In the genomic region with DNA sequence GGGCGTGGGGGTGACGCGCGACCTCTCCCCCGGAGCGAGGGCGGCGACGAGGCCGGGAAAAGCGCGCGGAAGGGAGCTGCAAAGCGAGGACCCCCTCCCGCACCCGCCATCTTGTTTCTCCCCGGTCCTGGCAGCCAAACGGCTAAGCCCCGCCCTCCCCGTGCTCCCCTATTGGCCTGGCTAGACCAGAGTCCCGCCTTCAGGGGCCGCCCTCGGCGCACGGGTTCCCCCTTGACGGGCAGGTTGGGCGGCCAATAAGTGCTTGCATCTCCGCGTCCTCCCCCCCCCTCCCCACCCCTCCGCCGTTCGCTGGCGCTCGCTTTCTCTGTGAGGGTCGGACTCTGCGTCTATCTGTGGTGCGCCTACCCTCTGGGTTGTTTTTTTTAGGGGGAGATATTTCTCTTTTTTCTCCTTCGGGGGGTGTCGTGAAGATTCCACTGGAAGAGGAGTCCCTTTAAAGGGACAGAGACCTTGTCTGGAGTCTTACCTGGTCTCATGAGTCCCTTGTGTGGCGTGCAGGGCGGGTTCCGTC, we compare ENCODE assay signal across 8 mouse cellular contexts. TPM values are rescaled to one million over a fixed set of nuclear protein-coding genes. Genes with fewer than 3 reads are reported as not detected.
DNase-seq lines count a peak whose midpoint lies in the region; ATAC-seq and TF ChIP-seq lines count a peak whose summit lies in the region.

No protein-coding gene starts in this region.

- H3K79me2 ChIP-seq in MEL (ENCODE audit: control insufficient read depth, insufficient read depth, low read length, poor library complexity) = peaks cover 11% of the 10 kb centered on the region

- ATAC-seq in forebrain, embryonic 16.5 days = peak; percentile 98
- peak; percentile 99 for ATAC-seq in neural tube, embryonic 15.5 days (ENCODE audit: low FRiP score)

- no peak for TF ChIP-seq RAD21 in MEL (IDR thresholded peaks at IDR 0.05; ENCODE audit: low read depth, low read length)

- intact Hi-C loops in heart, postnatal 36 days (cut with DNase I) = loop anchor here (2.0 kb wide), 1 partner anchor 39 kb away; no protein-coding TSS in a partner anchor

- H3K4me3 ChIP-seq in MEL (ENCODE audit: control insufficient read depth in 1 of 2, insufficient read depth in 1 of 2, low read depth in 2 of 2, low read length in 2 of 2) = peak overlapping the region; percentile 91 to 93
- H3K4me3 ChIP-seq in forebrain, embryonic 16.5 days (replicated peaks; ENCODE audit: low read length) = peak overlapping the region; percentile 72
- H3K4me3 ChIP-seq in layer of hippocampus, adult 2 months = peak overlapping the region; percentile 80
- peak overlapping the region; percentile 75 for H3K4me3 ChIP-seq in lung, adult 2 months (replicated peaks; ENCODE audit: extremely low read depth, low read depth, low read length)
- peak overlapping the region; percentile 75 for H3K4me3 ChIP-seq in neural tube, embryonic 15.5 days (replicated peaks)

- H3K4me2 ChIP-seq in forebrain, embryonic 16.5 days (ENCODE audit: low read length) = peak overlapping the region; percentile 91
- H3K4me2 ChIP-seq in neural tube, embryonic 15.5 days = peak overlapping the region; percentile 98

- TF ChIP-seq EP300 in MEL (IDR thresholded peaks at IDR 0.05; ENCODE audit: low read depth in 1 of 2, low read length in 2 of 2) = no peak

- no peaks in the 10 kb centered on the region for H3K27me3 ChIP-seq in MEL (ENCODE audit: control insufficient read depth in 1 of 2, insufficient read depth in 2 of 2, low read length in 2 of 2)
- H3K27me3 ChIP-seq in forebrain, embryonic 16.5 days (replicated peaks; ENCODE audit: control insufficient read depth, insufficient read depth, low read length) = no peaks in the 10 kb centered on the region
- H3K27me3 ChIP-seq in neural tube, embryonic 15.5 days (replicated peaks) = no peaks in the 10 kb centered on the region

- peak overlapping the region; percentile 92 for H3K9ac ChIP-seq in MEL (ENCODE audit: control insufficient read depth, low read depth, low read length, poor library complexity, severe bottlenecking)
- peak overlapping the region; percentile 96 for H3K9ac ChIP-seq in forebrain, embryonic 16.5 days (replicated peaks; ENCODE audit: low read depth, low read length)
- H3K9ac ChIP-seq in neural tube, embryonic 15.5 days (replicated peaks) = peak overlapping the region; percentile 96

- DNase-seq in MEL (ENCODE audit: low read depth, low spot score) = peak; percentile 98
- DNase-seq in cerebellum, adult 18-20 months = peak; percentile 99
- DNase-seq in heart, postnatal 36 days = peak; percentile 98 to 99
- peak; percentile 98 for DNase-seq in layer of hippocampus, adult 2 months (ENCODE audit: low spot score in 2 of 2)
- peak; percentile 98 for DNase-seq in lung, adult 2 months
- peak; percentile 100 for DNase-seq in testis, postnatal 10 days (ENCODE audit: low spot score)

- peaks cover 25 to 30% of the 10 kb centered on the region in 2 experiments for H3K4me1 ChIP-seq in MEL (ENCODE audit: control insufficient read depth in 1 of 2, insufficient read depth in 2 of 2, low read length in 2 of 2)
- H3K4me1 ChIP-seq in forebrain, embryonic 16.5 days (replicated peaks; ENCODE audit: control insufficient read depth, insufficient read depth, low read length) = peaks cover 26% of the 10 kb centered on the region
- peaks cover 7% of the 10 kb centered on the region for H3K4me1 ChIP-seq in lung, adult 2 months (ENCODE audit: control insufficient read depth, insufficient read depth, low read length)
- peaks cover 32% of the 10 kb centered on the region for H3K4me1 ChIP-seq in neural tube, embryonic 15.5 days

- H3K27ac ChIP-seq in MEL (ENCODE audit: control insufficient read depth, low read depth, low read length) = peak overlapping the region; percentile 58
- H3K27ac ChIP-seq in forebrain, embryonic 16.5 days (ENCODE audit: low read length) = peak overlapping the region; percentile 99
- peak overlapping the region; percentile 98 for H3K27ac ChIP-seq in layer of hippocampus, adult 2 months
- peak overlapping the region; percentile 99 for H3K27ac ChIP-seq in neural tube, embryonic 15.5 days (replicated peaks)

- 0% methylated on average over 41 of the region's 42 CpGs for WGBS in forebrain, embryonic 16.5 days
- WGBS in lung, adult 2 months = under 1% methylated on average over 41 of the region's 42 CpGs
- under 1% methylated on average over 33 of the region's 42 CpGs for WGBS in neural tube, embryonic 15.5 days

- TF ChIP-seq CTCF in MEL (IDR thresholded peaks at IDR 0.05 in 2 of 3, conservative IDR thresholded peaks at IDR 0.05 in 1 of 3; ENCODE audit: control insufficient read depth in 1 of 3, insufficient read depth in 1 of 3, low read depth in 2 of 3, low read length in 3 of 3, poor library complexity in 1 of 3, severe bottlenecking in 1 of 3) = no peak
- TF ChIP-seq CTCF in layer of hippocampus, adult 2 months (conservative IDR thresholded peaks at IDR 0.05) = no peak
- no peak for TF ChIP-seq CTCF in lung, adult 2 months (IDR thresholded peaks at IDR 0.05; ENCODE audit: insufficient read depth, low read length)

- peaks cover 0 to 46% of the 10 kb centered on the region in 2 experiments; a peak in 2 of 4 replicates for H3K36me3 ChIP-seq in MEL (ENCODE audit: control insufficient read depth in 1 of 2, insufficient read depth in 2 of 2, low read length in 2 of 2)
- H3K36me3 ChIP-seq in forebrain, embryonic 16.5 days (ENCODE audit: control insufficient read depth, insufficient read depth) = peaks cover 5% of the 10 kb centered on the region; the same call in 1 of the 2 replicates
- peaks cover 6% of the 10 kb centered on the region for H3K36me3 ChIP-seq in neural tube, embryonic 15.5 days

- H3K9me3 ChIP-seq in MEL (replicated peaks; ENCODE audit: insufficient read depth, low read length) = no peaks in the 10 kb centered on the region
- no peaks in the 10 kb centered on the region for H3K9me3 ChIP-seq in forebrain, embryonic 16.5 days (ENCODE audit: control insufficient read depth, low read length)
- no peaks in the 10 kb centered on the region for H3K9me3 ChIP-seq in neural tube, embryonic 15.5 days (replicated peaks)

- peak; percentile 55 to 84; a peak in 3 of 4 replicates for TF ChIP-seq POLR2A in MEL (IDR thresholded peaks at IDR 0.05; ENCODE audit: control insufficient read depth in 1 of 2, insufficient read depth in 1 of 2, low read depth in 1 of 2, low read length in 2 of 2, poor library complexity in 1 of 2)
- peak; percentile 98 for TF ChIP-seq POLR2A in lung, adult 2 months (IDR thresholded peaks at IDR 0.05; ENCODE audit: borderline replicate concordance, extremely low read depth, low read depth, low read length)

TF ChIP-seq in MEL, 35 proteins besides CTCF, POLR2A, EP300 and RAD21 (continues in another document):
- TF ChIP-seq ZC3H11A (IDR thresholded peaks at IDR 0.05; ENCODE audit: low read depth, low read length) (no peak), MEF2A (IDR thresholded peaks at IDR 0.05; ENCODE audit: extremely low read depth, insufficient replicate concordance, low read depth, low read length, poor library complexity, severe bottlenecking) (no peak), ETS1 (IDR thresholded peaks at IDR 0.05; ENCODE audit: low read depth, low read length) (no peak), GABPA (IDR thresholded peaks at IDR 0.05; ENCODE audit: low read depth, low read length) (no peak), TCF12 (IDR thresholded peaks at IDR 0.05; ENCODE audit: low read depth, low read length) (no peak; the same call in 1 of the 2 replicates), ZKSCAN1 (IDR thresholded peaks at IDR 0.05; ENCODE audit: low read depth, low read length) (no peak), TAL1 (IDR thresholded peaks at IDR 0.05; ENCODE audit: low read length) (no peak), CHD2 (IDR thresholded peaks at IDR 0.05; ENCODE audit: low read length) (peak; percentile 25; the same call in 1 of the 2 replicates), JUND (IDR thresholded peaks at IDR 0.05; ENCODE audit: low read depth, low read length) (no peak), MAFK (IDR thresholded peaks at IDR 0.05; ENCODE audit: borderline replicate concordance, low read depth, low read length) (no peak), MXI1 (IDR thresholded peaks at IDR 0.05; ENCODE audit: low read depth, low read length) (peak; percentile 69), BHLHE40 (IDR thresholded peaks at IDR 0.05; ENCODE audit: borderline replicate concordance, low read depth, low read length) (0 out of 2 replicates have a peak, but pooled peaks have one; percentile 14), POLR2AphosphoS2 (IDR thresholded peaks at IDR 0.05; ENCODE audit: low read length) (peak; percentile 90)

RNA-seq across cellular contexts. Expression of a gene that starts 0.7 kb away (rescaled TPM):
- 1.7 and 2.5 TPM in 2 replicates for total RNA-seq in MEL (2012; rRNA removed)
- 10 to 100 TPM in 1 of 2 experiments, not detected in 1; 23.7 TPM for polyA plus RNA-seq in MEL (2012; ENCODE audit: insufficient read depth in 1 of 2, insufficient read length in 2 of 2, low read depth in 1 of 2, low replicate concordance in 2 of 2, missing spikeins in 1 of 2)
- 7.1 and 8.5 TPM in 2 replicates for polyA plus RNA-seq in forebrain, embryonic 16.5 days (2015; fragmentation: Nextera tagmentation; extraction: Ambion mirVana)
- total RNA-seq in heart, postnatal 36 days (2021) = 10 to 100 TPM; 15.9 to 17.3 TPM
- 10 to 100 TPM; 43.4 to 44.8 TPM for total RNA-seq in layer of hippocampus, adult 2 months (2021)
- 24.7 and 26.3 TPM in 2 replicates for polyA plus RNA-seq in lung, adult 2 months (2012; rRNA removed)
- 7.0 and 10.9 TPM in 2 replicates for polyA plus RNA-seq in neural tube, embryonic 15.5 days (2015; fragmentation: Nextera tagmentation; extraction: Ambion mirVana)

RNA-seq across cellular contexts. Expression of a gene that starts 32.4 kb away (rescaled TPM):
- total RNA-seq in MEL (2012; rRNA removed) = 0.04 TPM in 1 of 2 replicates, not detected in the other
- 1 to 10 TPM in 1 of 2 experiments, not detected in 1; 1.4 TPM for polyA plus RNA-seq in MEL (2012; ENCODE audit: insufficient read depth in 1 of 2, insufficient read length in 2 of 2, low read depth in 1 of 2, low replicate concordance in 2 of 2, missing spikeins in 1 of 2)
- polyA plus RNA-seq in forebrain, embryonic 16.5 days (2015; fragmentation: Nextera tagmentation; extraction: Ambion mirVana) = 0.47 and 1.1 TPM in 2 replicates
- total RNA-seq in heart, postnatal 36 days (2021) = under 1 TPM in 1 of 2 experiments, not detected in 1; 0.19 TPM
- under 1 TPM; 0.59 to 0.66 TPM for total RNA-seq in layer of hippocampus, adult 2 months (2021)
- polyA plus RNA-seq in lung, adult 2 months (2012; rRNA removed) = 13.8 and 19.4 TPM in 2 replicates
- 1.2 and 13.6 TPM in 2 replicates for polyA plus RNA-seq in neural tube, embryonic 15.5 days (2015; fragmentation: Nextera tagmentation; extraction: Ambion mirVana)

RNA-seq across cellular contexts. Expression of a gene that starts 56.7 kb away (rescaled TPM):
- 0.08 TPM in 1 of 2 replicates, not detected in the other for total RNA-seq in MEL (2012; rRNA removed)
- under 1 TPM in 1 of 2 experiments, not detected in 1; 0.38 TPM for polyA plus RNA-seq in MEL (2012; ENCODE audit: insufficient read depth in 1 of 2, insufficient read length in 2 of 2, low read depth in 1 of 2, low replicate concordance in 2 of 2, missing spikeins in 1 of 2)
- polyA plus RNA-seq in forebrain, embryonic 16.5 days (2015; fragmentation: Nextera tagmentation; extraction: Ambion mirVana) = not detected in 2 replicates
- total RNA-seq in heart, postnatal 36 days (2021) = not detected
- under 1 TPM; 0.49 to 0.56 TPM for total RNA-seq in layer of hippocampus, adult 2 months (2021)
- polyA plus RNA-seq in lung, adult 2 months (2012; rRNA removed) = 0.12 and 3.9 TPM in 2 replicates
- 0.06 and 0.15 TPM in 2 replicates for polyA plus RNA-seq in neural tube, embryonic 15.5 days (2015; fragmentation: Nextera tagmentation; extraction: Ambion mirVana)

Comparison
In these comparisons a context has a peak if more than half of its experiments do, and no peak if none do; other contexts are left out.
1. Peak in every context shown above with its lines: DNase-seq, ATAC-seq, H3K4me3 ChIP-seq and H3K27ac ChIP-seq.